Mouse (Mus musculus): ENCODE measurements around the gene Jmjd8.
A peak's percentile ranks its signal among the peaks of the same experiment; 100 is the strongest.

The Jmjd8 gene

DNA sequence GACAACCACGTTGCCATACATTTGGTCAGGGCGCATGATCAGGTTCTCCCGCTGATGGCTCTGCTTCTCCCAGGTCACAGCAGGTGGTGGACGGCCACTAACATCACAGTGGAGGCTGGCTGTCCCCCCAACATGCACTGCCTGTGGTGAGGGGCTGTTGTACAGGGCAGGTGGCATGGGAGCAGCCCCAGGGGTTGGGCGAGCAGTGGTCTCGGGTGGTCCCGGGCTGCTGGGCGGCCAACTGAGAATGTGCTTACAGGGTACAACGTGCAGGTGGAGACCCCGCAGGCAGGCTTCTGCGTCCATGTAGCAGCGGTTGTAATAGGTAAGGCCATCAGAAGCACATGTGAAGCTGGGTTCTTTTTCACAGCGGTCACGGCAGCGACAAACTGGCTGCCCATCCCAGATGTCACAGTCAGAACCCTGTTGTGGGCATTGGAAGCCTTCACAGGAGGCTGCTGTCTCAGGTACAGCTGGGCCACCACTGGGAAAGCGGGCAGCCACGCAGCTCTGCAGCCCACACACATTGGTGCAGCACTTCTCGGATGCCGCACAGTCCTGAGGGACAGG, 50.0 kb downstream of the Jmjd8 start:
- DNase-seq (ENCODE audit: low spot score): no peak

DNA sequence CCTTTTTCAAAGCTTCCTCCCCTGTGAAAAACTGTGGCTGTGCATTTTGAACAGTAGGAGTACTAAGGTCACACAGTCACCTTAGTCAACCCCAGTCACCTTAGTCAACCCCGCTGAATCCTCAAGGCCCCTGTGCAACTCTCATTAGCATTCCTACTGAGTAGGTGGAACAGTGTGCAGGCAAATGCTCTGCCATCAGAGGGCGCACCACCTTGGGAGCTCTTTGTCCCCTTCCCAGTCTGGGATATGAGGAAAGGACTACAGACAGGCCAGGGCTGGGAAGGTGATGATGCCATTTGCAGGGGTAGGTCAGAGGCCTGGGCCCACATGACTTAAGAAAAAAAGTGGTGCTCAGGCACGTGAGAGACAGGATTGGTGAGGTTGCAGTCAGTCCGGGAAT, 50.6 kb downstream of the Jmjd8 start:
- peak; percentile 74 for DNase-seq (ENCODE audit: low spot score)

DNA sequence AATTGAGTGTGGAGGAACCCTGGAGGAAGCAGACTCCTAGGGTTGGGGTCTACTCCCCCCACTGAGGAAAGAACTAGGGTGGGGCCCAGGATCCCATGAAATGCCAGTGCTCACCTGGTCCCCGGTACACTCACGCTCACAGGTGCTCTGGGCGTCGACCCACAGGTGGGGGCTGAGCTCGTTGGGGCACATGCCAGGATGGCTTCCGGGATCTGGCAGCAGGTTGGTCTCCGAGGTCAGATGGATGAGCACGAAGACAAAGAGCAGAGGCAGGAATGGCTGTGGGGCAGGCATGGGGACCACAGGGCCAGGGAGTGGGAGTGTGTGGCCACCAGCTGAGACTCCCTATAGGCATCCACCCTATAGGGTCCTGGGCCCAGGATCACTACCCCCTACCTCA, 51.1 kb downstream of the Jmjd8 start:
- no peak for DNase-seq (ENCODE audit: low spot score)

DNA sequence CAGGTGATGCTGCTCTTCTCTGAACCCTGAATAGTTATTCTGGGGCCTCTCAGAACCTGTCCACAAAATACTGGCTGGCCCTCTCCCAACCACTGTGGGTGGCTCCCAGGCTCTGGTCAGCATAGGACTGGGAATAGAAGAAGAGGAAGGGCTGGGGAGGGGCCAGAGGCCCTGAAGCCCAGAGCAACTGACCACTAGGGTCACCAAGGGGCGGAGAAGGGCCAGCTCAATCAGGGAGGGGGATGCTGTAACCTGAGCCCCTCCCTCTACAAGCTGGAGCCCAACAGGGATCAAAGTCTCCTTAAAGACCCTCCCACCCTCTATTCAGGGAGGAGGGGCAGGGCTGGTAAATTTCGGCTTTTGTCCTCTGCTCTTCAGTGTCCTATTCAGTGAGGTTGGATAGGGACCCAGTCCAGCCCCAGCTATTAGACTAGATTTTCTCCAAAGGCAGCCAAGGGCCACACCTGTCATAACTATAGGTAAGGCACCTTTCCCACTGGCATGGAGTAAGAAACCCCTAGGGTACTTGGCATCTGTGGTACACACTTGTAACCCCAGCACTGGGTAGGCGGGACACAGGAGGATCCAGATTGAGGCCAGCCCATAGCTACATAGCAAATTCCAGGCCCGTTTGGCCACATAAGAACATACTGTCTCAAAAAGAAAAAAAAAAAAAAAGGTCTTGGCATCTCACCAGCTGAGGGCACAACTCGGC, 51.7 kb downstream of the Jmjd8 start, which contains the start of gene Wfikkn1:
Wfikkn1 (minus strand) TSS at position 663 of the 715 bp plus-strand sequence.
- DNase-seq (ENCODE audit: low spot score): no peak

DNA sequence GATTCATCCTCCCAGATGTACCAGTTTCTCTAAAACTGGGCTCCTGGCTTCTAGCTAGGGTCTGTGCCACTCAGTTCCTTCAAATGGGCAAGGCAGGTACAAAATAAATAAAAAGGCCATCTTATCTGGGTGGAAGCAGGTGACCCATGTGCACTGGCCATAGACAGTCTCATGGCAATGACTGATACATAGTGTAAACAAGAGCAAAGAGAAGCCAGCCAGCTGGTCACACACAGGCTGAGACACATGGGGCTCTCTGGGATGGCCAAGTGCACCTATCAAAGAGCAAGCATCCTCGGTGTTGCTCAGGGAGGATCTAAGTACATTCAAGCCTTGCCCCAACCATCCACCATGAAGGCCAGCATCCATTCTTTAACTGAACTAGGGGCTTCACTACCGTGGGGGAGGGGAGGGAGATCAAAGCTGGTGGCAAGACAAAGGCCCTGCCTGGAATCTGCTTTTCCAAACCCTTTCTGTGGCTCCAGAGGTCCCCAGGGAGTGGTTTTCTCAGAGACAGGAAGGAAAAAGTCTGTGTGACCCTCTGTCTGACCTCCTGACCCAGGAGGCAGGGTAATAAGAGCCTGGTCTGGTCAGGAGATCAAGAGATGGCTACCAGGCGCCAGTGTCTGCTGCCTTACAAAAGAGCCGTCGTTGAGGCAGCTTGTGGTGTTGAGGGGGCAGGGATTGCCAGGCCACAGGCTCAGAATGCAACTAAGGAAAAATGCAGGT, 52.4 kb downstream of the Jmjd8 start:
- no peak for DNase-seq (ENCODE audit: low spot score)

Data from testis, postnatal 10 days (tissue).